Mouse (Mus musculus) CH12.LX (cell line): ENCODE data around the gene Ctnnd2. TPM values are rescaled to one million over a fixed set of nuclear protein-coding genes. Genes with fewer than 3 reads are reported as not detected.

Source experiments
- DNase-seq: peaks from one replicate; pipeline ENCODE4 v3.0.0-alpha.2; 2013; ENCODE audit errors: extremely low read depth
- H3K27ac ChIP-seq: 2 replicates; pipeline ENCODE4 v1.5.1; 2012; ENCODE audit warnings: low read depth, mild to moderate bottlenecking, control low read depth, moderate library complexity; ENCODE audit not compliant: insufficient read depth
- H3K27me3 ChIP-seq: replicated peaks from 2 replicates; pipeline ENCODE3; 2012; ENCODE audit warnings: inconsistent platforms
- H3K36me3 ChIP-seq, 2 experiments: replicated peaks in 1 of 2; 2 replicates each; pipeline versions ENCODE3 to v1.6.1; 2012; ENCODE audit warnings: inconsistent platforms in 1 of 2, low read length in 1 of 2, mild to moderate bottlenecking in 1 of 2, mixed read lengths in 1 of 2, moderate library complexity in 1 of 2; ENCODE audit not compliant: control insufficient read depth in 1 of 2, insufficient read depth in 1 of 2
- H3K4me1 ChIP-seq, 2 experiments: 2 replicates each; pipeline ENCODE4 v1.6.1; 2012; ENCODE audit warnings: inconsistent platforms in 1 of 2, moderate library complexity in 1 of 2; ENCODE audit not compliant: insufficient read depth in 2 of 2, control insufficient read depth in 1 of 2
- H3K4me2 ChIP-seq: 2 replicates; pipeline ENCODE4 v1.6.1; 2012; ENCODE audit warnings: low read depth, mild to moderate bottlenecking, control low read depth; ENCODE audit not compliant: poor library complexity, insufficient read depth, severe bottlenecking
- H3K4me3 ChIP-seq, 3 experiments: fragments of 150-350 bp in 1 of 3; sonication (generic) in 1 of 3; replicated peaks in 1 of 3; 2 replicates each; pipeline versions ENCODE3 to v1.5.1; 2011 to 2012; ENCODE audit warnings: low read depth in 2 of 3, low read length in 2 of 3, mild to moderate bottlenecking in 2 of 3, moderate library complexity in 2 of 3, control low read depth in 1 of 3, improper control_type of control experiment in 1 of 3, inconsistent platforms in 1 of 3, mixed read lengths in 1 of 3; ENCODE audit not compliant: poor library complexity in 1 of 3
- H3K79me2 ChIP-seq: replicated peaks from 2 replicates; pipeline ENCODE4 v1.6.1; 2012; ENCODE audit warnings: mild to moderate bottlenecking, moderate library complexity; ENCODE audit not compliant: control insufficient read depth, poor library complexity, insufficient read depth, severe bottlenecking; ENCODE audit errors: extremely low read depth
- H3K9ac ChIP-seq: 2 replicates; pipeline ENCODE4 v1.6.1; 2012; ENCODE audit warnings: low read depth, mild to moderate bottlenecking, control low read depth, moderate library complexity; ENCODE audit not compliant: insufficient read depth
- H3K9me3 ChIP-seq: replicated peaks from 2 replicates; pipeline ENCODE3; 2012; ENCODE audit warnings: low read length, inconsistent platforms, mixed read lengths
- BHLHE40 ChIP-seq: IDR thresholded peaks from 2 replicates; pipeline ENCODE4 v1.6.1; 2011; ENCODE audit warnings: mild to moderate bottlenecking, low read depth, low read length, improper control_type of control experiment
- E2F4 ChIP-seq: IDR thresholded peaks from 2 replicates; pipeline ENCODE4 v1.6.1; 2011; ENCODE audit warnings: low read depth, low read length, improper control_type of control experiment; ENCODE audit not compliant: insufficient replicate concordance
- ELF1 ChIP-seq: IDR thresholded peaks from 2 replicates; pipeline ENCODE4 v1.6.1; 2014; ENCODE audit warnings: low read depth, mild to moderate bottlenecking, inconsistent platforms, low read length, improper control_type of control experiment
- GABPA ChIP-seq: IDR thresholded peaks from 2 replicates; pipeline ENCODE4 v1.6.1; 2012; ENCODE audit warnings: low read depth, low read length, improper control_type of control experiment, inconsistent platforms; ENCODE audit not compliant: insufficient replicate concordance
- HCFC1 ChIP-seq: IDR thresholded peaks from 2 replicates; pipeline ENCODE4 v1.6.1; 2012; ENCODE audit warnings: low read depth, mild to moderate bottlenecking, inconsistent platforms, low read length, improper control_type of control experiment
- IRF4 ChIP-seq: IDR thresholded peaks from 2 replicates; pipeline ENCODE4 v1.6.1; 2014; ENCODE audit warnings: low read depth, mild to moderate bottlenecking, inconsistent platforms, low read length, improper control_type of control experiment
- JUN ChIP-seq: IDR thresholded peaks from 2 replicates; pipeline ENCODE4 v1.6.1; 2011; ENCODE audit warnings: low read depth, mild to moderate bottlenecking, low read length, improper control_type of control experiment, moderate library complexity; ENCODE audit not compliant: insufficient read depth
- MAX ChIP-seq: IDR thresholded peaks from 2 replicates; pipeline ENCODE4 v1.6.1; 2011; ENCODE audit warnings: low read length, improper control_type of control experiment
- MXI1 ChIP-seq: IDR thresholded peaks from 2 replicates; pipeline ENCODE4 v1.6.1; 2011; ENCODE audit warnings: mild to moderate bottlenecking, low read depth, low read length, improper control_type of control experiment
- MYC ChIP-seq: IDR thresholded peaks from 2 replicates; pipeline ENCODE4 v1.6.1; 2011; ENCODE audit warnings: low read depth, mild to moderate bottlenecking, improper control_type of control experiment, low read length
- NELFE ChIP-seq: IDR thresholded peaks from 2 replicates; pipeline ENCODE4 v1.6.1; 2011; ENCODE audit warnings: low read depth, low read length, improper control_type of control experiment
- NRF1 ChIP-seq: IDR thresholded peaks from 2 replicates; pipeline ENCODE4 v1.6.1; 2014; ENCODE audit warnings: low read depth, mild to moderate bottlenecking, inconsistent platforms, low read length, improper control_type of control experiment, moderate library complexity
- PAX5 ChIP-seq: IDR thresholded peaks from 2 replicates; pipeline ENCODE4 v1.6.1; 2012; ENCODE audit warnings: low read length, inconsistent platforms, mixed read lengths
- POLR2A ChIP-seq: IDR thresholded peaks from 2 replicates; pipeline ENCODE4 v1.6.1; 2011; ENCODE audit warnings: low read depth, mild to moderate bottlenecking, improper control_type of control experiment, low read length
- RCOR1 ChIP-seq: conservative IDR thresholded peaks from 2 replicates; pipeline ENCODE4 v1.6.1; 2012; ENCODE audit warnings: low read depth, mild to moderate bottlenecking, inconsistent platforms, low read length, improper control_type of control experiment
- SIN3A ChIP-seq: IDR thresholded peaks from 2 replicates; pipeline ENCODE4 v1.6.1; 2012; ENCODE audit warnings: low read length, improper control_type of control experiment, inconsistent platforms
- SMC3 ChIP-seq: IDR thresholded peaks from 2 replicates; pipeline ENCODE4 v1.6.1; 2011; ENCODE audit warnings: low read depth, low read length, improper control_type of control experiment
- TBP ChIP-seq: conservative IDR thresholded peaks from 2 replicates; pipeline ENCODE4 v1.6.1; 2011; ENCODE audit warnings: low read depth, low read length, improper control_type of control experiment
- ZC3H11A ChIP-seq: IDR thresholded peaks from 2 replicates; pipeline ENCODE4 v1.6.1; 2012; ENCODE audit warnings: low read depth, mild to moderate bottlenecking, inconsistent platforms, low read length, improper control_type of control experiment
- ZKSCAN1 ChIP-seq: IDR thresholded peaks from 2 replicates; pipeline ENCODE4 v1.6.1; 2012; ENCODE audit warnings: low read depth, inconsistent platforms, low read length, improper control_type of control experiment, borderline replicate concordance
- ZMIZ1 ChIP-seq: IDR thresholded peaks from 2 replicates; pipeline ENCODE4 v1.6.1; 2012; ENCODE audit warnings: low read depth, mild to moderate bottlenecking, inconsistent platforms, low read length, improper control_type of control experiment
- ZNF384 ChIP-seq: IDR thresholded peaks from 2 replicates; pipeline ENCODE4 v1.6.1; 2012; ENCODE audit warnings: low read depth, low read length, improper control_type of control experiment, inconsistent platforms
- dilution Hi-C: fragments of 300-500 bp; cut with MboI; formaldehyde crosslinking; loops from 2 replicates; pipeline ENCODE4 v1.14.3; 2020; ENCODE audit warnings: low sequenced_read_pairs; ENCODE audit not compliant: extremely low pct_unique_long_range_greater_than_20kb, extremely low pct_ligation_motif_present
- in situ Hi-C: fragments of 300-500 bp; cut with MboI; formaldehyde crosslinking; loops from 3 replicates; pipeline ENCODE4 v1.14.3; 2019; ENCODE audit warnings: low sequenced_read_pairs, low pct_ligation_motif_present, low pct_unique_long_range_greater_than_20kb, mixed read lengths
- polyA plus RNA-seq: library from polyadenylated mRNA; unstranded; fragments of >175 nt; gene quantifications from 2 replicates; pipeline ENCODE4 v1.2.1, GENCODE M21; 2012; ENCODE audit warnings: low read depth; ENCODE audit not compliant: insufficient read length
- total RNA-seq, 2 experiments: library from RNA; depleted of rRNA; stranded (reverse); fragments of 300-350 nt in 1 of 2; fragments of >200 nt in 1 of 2; gene quantifications; 2 replicates each; pipeline ENCODE4 v1.2.3; 2012 to 2014

Ctnnd2 gene
- total and polyA plus RNA-seq, 3 experiments: 0.23 TPM; not detected in 2

- in situ Hi-C loops: no loop called here
Observed at GRCm38 (mm10) chr15:30885410-30885809, 713.0 kb downstream of the Ctnnd2 start.

GRCm38 (mm10) chr15:30887559-30887958 is 715.2 kb downstream of the Ctnnd2 start:
- Histone ChIP-seq H3K4me2 (no peak overlapping the region), H3K79me2 (no peaks in the 10 kb centered on the region), H3K4me1 (no peaks in the 10 kb centered on the region), H3K9me3 (no peaks in the 10 kb centered on the region), H3K9ac (no peak overlapping the region), H3K27ac (no peak overlapping the region), H3K36me3 (no peaks in the 10 kb centered on the region), H3K4me3 (no peak overlapping the region), H3K27me3 (no peaks in the 10 kb centered on the region)
- in situ Hi-C loops: no loop called here
- TF ChIP-seq ZKSCAN1 (no peak), MYC (no peak), NELFE (no peak), MXI1 (no peak), ELF1 (no peak), IRF4 (no peak), POLR2A (no peak), BHLHE40 (no peak), NRF1 (no peak), HCFC1 (no peak), SMC3 (no peak), E2F4 (no peak)
- dilution Hi-C loops: no loop called here
- no peak for DNase-seq

More at GRCm38 (mm10) chr15:30885410-30885809, 713.0 kb downstream of the Ctnnd2 start:
- Histone ChIP-seq H3K4me3 (no peak overlapping the region), H3K4me1 (no peaks in the 10 kb centered on the region), H3K79me2 (no peaks in the 10 kb centered on the region), H3K27ac (no peak overlapping the region), H3K9ac (no peak overlapping the region), H3K9me3 (no peaks in the 10 kb centered on the region), H3K36me3 (no peaks in the 10 kb centered on the region), H3K27me3 (no peaks in the 10 kb centered on the region), H3K4me2 (no peak overlapping the region)
- dilution Hi-C loops: no loop called here
- DNase-seq: no peak
- TF ChIP-seq ELF1 (no peak), ZC3H11A (no peak), BHLHE40 (no peak), NELFE (no peak), GABPA (no peak), PAX5 (no peak), JUN (no peak), RCOR1 (no peak), MAX (no peak), ZNF384 (no peak), SIN3A (no peak), TBP (no peak), IRF4 (no peak), ZMIZ1 (no peak)
